Mouse (Mus musculus) spleen, postnatal 4 days (tissue): Measurements from ENCODE around the gene Hadha.

Experiments
- DNase-seq, 2 experiments: peaks; one replicate each; pipeline ENCODE4 v3.0.0; 2022; ENCODE audit warnings: low spot score in 2 of 2

The Hadha gene

GRCm38 (mm10) chr5:30154474-30155394 is at the start of gene Hadha, which contains the start of gene Hadhb:
Hadha (minus strand) TSS chr5:30155162.
Hadhb (plus strand) TSS chr5:30155248.
- peak; percentile 94 to 98 for DNase-seq

- no peak for DNase-seq
Observed at GRCm38 (mm10) chr5:30204441-30204840, 49.5 kb upstream of the Hadha start.

- no peak for DNase-seq
Observed at GRCm38 (mm10) chr5:30203216-30203885, 48.4 kb upstream of the Hadha start.

- no peak for DNase-seq
Observed at GRCm38 (mm10) chr5:30202221-30202620, 47.3 kb upstream of the Hadha start.

- DNase-seq, result no peak
Observed at GRCm38 (mm10) chr5:30201521-30201920, 46.6 kb upstream of the Hadha start.

- DNase-seq, result no peak
Observed at GRCm38 (mm10) chr5:30198257-30198656, 43.3 kb upstream of the Hadha start.

GRCm38 (mm10) chr5:30195340-30195739 is 40.4 kb upstream of the Hadha start:
- DNase-seq, result no peak

- no peak for DNase-seq
Observed at GRCm38 (mm10) chr5:30192452-30192851, 37.5 kb upstream of the Hadha start.

- no peak for DNase-seq
Observed at GRCm38 (mm10) chr5:30187687-30188485, 32.9 kb upstream of the Hadha start.

GRCm38 (mm10) chr5:30175811-30176210 is 20.8 kb upstream of the Hadha start:
- no peak for DNase-seq

- no peak for DNase-seq
Observed at GRCm38 (mm10) chr5:30172931-30173692, 18.1 kb upstream of the Hadha start.

GRCm38 (mm10) chr5:30172115-30172514 is 17.2 kb upstream of the Hadha start:
- no peak for DNase-seq

GRCm38 (mm10) chr5:30170303-30170940 is 15.5 kb upstream of the Hadha start:
- DNase-seq, result no peak

GRCm38 (mm10) chr5:30165234-30165946 is 10.4 kb upstream of the Hadha start:
- no peak for DNase-seq

GRCm38 (mm10) chr5:30162339-30162738 is 7.4 kb upstream of the Hadha start:
- DNase-seq, result no peak

- DNase-seq, result no peak
Observed at GRCm38 (mm10) chr5:30161836-30162235, 6.9 kb upstream of the Hadha start.

GRCm38 (mm10) chr5:30159601-30160000 is 4.6 kb upstream of the Hadha start:
- no peak for DNase-seq

GRCm38 (mm10) chr5:30155821-30156629 is 1.1 kb upstream of the Hadha start:
- no peak for DNase-seq

- DNase-seq, result no peak
Observed at GRCm38 (mm10) chr5:30155395-30155792, 432 bp upstream of the Hadha start.
